Mouse (Mus musculus) lung, postnatal 0 days (tissue): ENCODE measurements around the gene Pif1. TPM values are rescaled to one million over a fixed set of nuclear protein-coding genes. Genes with fewer than 3 reads are reported as not detected.

ENCODE experiments used
- ATAC-seq: fragments of 200-750 bp; cut with Nextera tagmentation; 2 replicates; pipeline ENCODE4 v1.8.0; 2017; ENCODE audit warnings: moderate library complexity
- DNase-seq: peaks from one replicate; pipeline ENCODE4 v3.0.0-alpha.2; 2016; ENCODE audit warnings: low spot score
- H3K27ac ChIP-seq: fragments of 300-500 bp; sonication (generic); 2 replicates; pipeline ENCODE4 v1.5.1; 2014; ENCODE audit warnings: antibody characterized with exemption, mild to moderate bottlenecking, low read length, mixed read lengths
- H3K27me3 ChIP-seq: fragments of 300-500 bp; sonication (generic); replicated peaks from 2 replicates; pipeline ENCODE4 v1.6.1; 2014; ENCODE audit warnings: low read length, mixed read lengths; ENCODE audit not compliant: insufficient read depth
- H3K36me3 ChIP-seq: fragments of 300-500 bp; sonication (generic); 2 replicates; pipeline ENCODE4 v1.6.1; 2014; ENCODE audit warnings: low read length, mixed read lengths; ENCODE audit not compliant: insufficient read depth
- H3K4me1 ChIP-seq: fragments of 300-500 bp; sonication (generic); 2 replicates; pipeline ENCODE4 v1.6.1; 2014; ENCODE audit warnings: antibody characterized with exemption, low read depth, low read length, mixed read lengths; ENCODE audit not compliant: insufficient read depth
- H3K4me2 ChIP-seq: fragments of 300-500 bp; sonication (generic); replicated peaks from 2 replicates; pipeline ENCODE4 v1.6.1; 2014; ENCODE audit warnings: low read depth, mild to moderate bottlenecking, low read length, moderate library complexity, mixed read lengths
- H3K4me3 ChIP-seq: fragments of 300-500 bp; sonication (generic); 2 replicates; pipeline ENCODE4 v1.5.1; 2014; ENCODE audit warnings: low read depth, low read length
- H3K9ac ChIP-seq: fragments of 300-500 bp; sonication (generic); replicated peaks from 2 replicates; pipeline ENCODE4 v1.6.1; 2014; ENCODE audit warnings: low read depth, mild to moderate bottlenecking
- H3K9me3 ChIP-seq: fragments of 300-500 bp; sonication (generic); 2 replicates; pipeline ENCODE4 v1.6.1; 2016; ENCODE audit warnings: low read length, mixed read lengths
- CTCF ChIP-seq: IDR thresholded peaks from 2 replicates; pipeline ENCODE4 v1.5.1; 2016; ENCODE audit warnings: antibody characterized with exemption, mild to moderate bottlenecking
- EP300 ChIP-seq: IDR thresholded peaks from 2 replicates; pipeline ENCODE4 v1.6.1; 2016; ENCODE audit warnings: antibody characterized with exemption, mild to moderate bottlenecking, control low read depth
- WGBS: fragments of 180-500 bp; shearing (Covaris S2); extraction: QIAGEN DNeasy Blood & Tissue Kit; methylation state at CpG from one replicate; pipeline ENCODE4 v1.1.7; 2014; 5-methylcytosine and 5-hydroxymethylcytosine counted together
- polyA plus RNA-seq: library from polyadenylated mRNA; unstranded; fragments of >200 nt; fragmentation: Nextera tagmentation; extraction: Ambion mirVana; gene quantifications from 2 replicates; pipeline ENCODE4 v1.2.1, GENCODE M21; 2015

Gene Pif1
- polyA plus RNA-seq, 1 experiment from 2014 or later = 0.87 TPM

DNA sequence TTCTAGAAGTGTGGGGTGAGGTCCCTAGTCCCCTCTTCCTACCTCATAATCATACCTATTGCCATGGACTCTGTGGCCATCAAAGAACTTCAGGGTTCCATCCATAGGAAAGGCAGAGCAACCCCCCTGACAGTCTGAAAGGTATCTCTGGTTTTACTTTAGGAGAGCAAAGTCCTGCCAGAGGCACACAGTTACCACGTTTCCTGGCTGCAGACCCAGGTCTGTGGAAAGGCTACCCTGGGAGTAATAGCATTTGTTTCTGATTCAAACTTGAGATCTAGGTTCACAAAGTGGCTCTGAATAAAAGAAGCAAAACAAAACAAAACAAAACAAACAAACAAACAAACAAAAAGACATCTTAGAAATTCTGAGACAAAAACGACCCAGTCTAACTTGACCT lies 37.3 kb downstream of the Pif1 start:
- no peak overlapping the region for H3K27ac ChIP-seq
- H3K9ac ChIP-seq = no peak overlapping the region
- no peak for TF ChIP-seq EP300
- no peak for TF ChIP-seq CTCF
- no peaks in the 10 kb centered on the region for H3K9me3 ChIP-seq
- ATAC-seq = no peak
- 70% methylated on average over 2 of the region's 2 CpGs for WGBS
- H3K4me2 ChIP-seq = no peak overlapping the region
- no peak overlapping the region for H3K4me3 ChIP-seq
- DNase-seq = no peak
- no peaks in the 10 kb centered on the region for H3K4me1 ChIP-seq
- no peaks in the 10 kb centered on the region for H3K27me3 ChIP-seq
- no peaks in the 10 kb centered on the region for H3K36me3 ChIP-seq

DNA sequence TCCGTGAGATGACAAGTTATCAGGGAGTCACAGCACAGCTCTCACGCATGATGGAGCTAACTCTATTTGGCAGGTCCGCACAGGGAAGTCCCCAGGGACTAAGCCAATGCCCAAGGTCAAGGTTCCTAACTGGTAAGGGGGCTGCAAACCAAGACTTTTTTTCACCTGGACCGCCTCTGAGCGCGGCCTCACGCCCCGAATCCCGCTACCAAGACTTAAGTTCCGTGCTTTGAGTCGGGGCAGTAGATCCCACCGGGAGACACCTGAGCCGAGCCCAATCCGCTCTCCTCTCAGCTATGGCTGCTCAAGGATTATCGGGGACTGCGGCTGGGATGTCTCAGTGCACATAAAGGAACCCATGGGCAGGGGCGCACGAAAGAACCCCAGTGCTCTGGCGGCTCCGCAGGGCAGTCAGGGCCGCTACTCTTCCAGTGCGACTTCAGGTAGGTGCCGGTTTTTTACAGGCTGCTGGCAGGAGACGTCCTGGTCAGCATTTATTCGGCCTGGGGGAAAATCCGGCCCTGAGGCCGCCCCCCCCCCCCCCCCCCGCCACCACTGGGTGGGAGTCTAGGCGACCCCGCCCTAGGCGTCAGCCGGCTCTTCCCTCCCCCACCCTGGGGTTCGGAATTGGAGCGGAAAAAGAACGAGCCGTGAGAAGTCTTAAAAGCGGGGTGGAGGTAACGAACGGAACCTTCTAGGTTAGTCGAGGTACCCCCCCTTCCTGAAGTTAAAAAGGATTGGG lies 42.2 kb downstream of the Pif1 start, which contains the start of gene Rbpms2:
Rbpms2 (plus strand) TSS at position 624 of the 742 bp plus-strand sequence.
- no peak for TF ChIP-seq CTCF
- TF ChIP-seq EP300 = no peak
- Histone ChIP-seq H3K4me3 (peak within 1 kb of the TSS; percentile 62), H3K9ac (peak within 1 kb of the TSS; percentile 34), H3K9me3 (no peaks in the 10 kb centered on the region), H3K36me3 (no peaks in the 10 kb centered on the region), H3K4me1 (no peaks in the 10 kb centered on the region), H3K27ac (0 out of 2 replicates have a peak within 1 kb of the TSS, but pooled peaks have one; percentile 14), H3K4me2 (peak within 1 kb of the TSS; percentile 98), H3K27me3 (no peaks in the 10 kb centered on the region)
- ATAC-seq (0 out of 2 replicates have a peak, but pooled peaks have one; percentile 12), DNase-seq (peak; percentile 48)
- WGBS = 4% methylated on average over 33 of the region's 40 CpGs

DNA sequence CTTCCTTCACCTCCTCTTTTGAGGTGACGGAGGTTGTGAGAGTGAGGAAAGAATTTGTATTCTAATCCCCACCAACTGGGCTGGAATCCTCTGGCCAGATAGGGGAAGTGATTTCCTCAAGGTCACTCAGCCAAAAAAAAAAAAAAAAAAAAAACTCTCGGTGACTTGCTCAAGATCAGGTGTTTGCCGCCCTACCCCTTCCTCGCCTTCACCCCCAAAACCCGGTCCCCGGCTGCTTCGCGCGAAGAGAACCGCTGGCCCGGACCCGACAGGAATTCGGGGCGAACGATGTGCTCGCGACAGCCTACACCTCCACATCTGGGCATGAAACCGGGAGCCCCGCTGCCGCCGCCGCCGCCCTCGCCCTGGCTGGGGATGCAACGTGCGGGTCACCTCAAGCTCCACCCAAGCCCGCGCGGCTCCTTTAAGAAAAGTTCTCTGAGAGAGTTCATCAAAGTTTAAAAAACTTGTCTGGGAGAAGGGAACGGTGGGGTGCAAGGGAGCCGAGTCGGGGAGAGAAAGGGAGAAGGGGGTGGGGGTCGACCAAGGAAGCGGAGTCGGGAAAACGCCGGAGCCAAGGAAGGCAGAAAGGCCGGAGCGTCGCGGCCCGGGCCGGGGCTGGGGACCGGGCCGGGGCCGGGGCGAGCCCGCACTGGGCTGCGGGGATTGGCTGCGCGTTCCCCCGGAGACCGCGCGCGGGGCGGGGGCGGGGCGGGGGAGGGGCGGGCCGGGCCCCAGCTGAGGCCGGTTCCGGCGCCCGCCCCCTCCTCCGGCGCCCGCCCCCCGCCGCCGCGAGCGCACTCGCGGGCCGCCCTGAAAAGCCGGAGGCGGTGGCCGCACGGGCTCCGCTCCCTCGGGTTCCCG lies 43.0 kb downstream of the Pif1 start:
- Histone ChIP-seq H3K4me3 (peak overlapping the region; percentile 62), H3K27me3 (no peaks in the 10 kb centered on the region), H3K36me3 (no peaks in the 10 kb centered on the region), H3K4me1 (no peaks in the 10 kb centered on the region), H3K9me3 (no peaks in the 10 kb centered on the region), H3K27ac (0 out of 2 replicates have a peak overlapping the region, but pooled peaks have one; percentile 14), H3K4me2 (peak overlapping the region; percentile 98), H3K9ac (peak overlapping the region; percentile 34)
- TF ChIP-seq EP300 = no peak
- TF ChIP-seq CTCF = no peak
- ATAC-seq (peak; percentile 95), DNase-seq (peak; percentile 64)
- under 1% methylated on average over 36 of the region's 83 CpGs for WGBS

DNA sequence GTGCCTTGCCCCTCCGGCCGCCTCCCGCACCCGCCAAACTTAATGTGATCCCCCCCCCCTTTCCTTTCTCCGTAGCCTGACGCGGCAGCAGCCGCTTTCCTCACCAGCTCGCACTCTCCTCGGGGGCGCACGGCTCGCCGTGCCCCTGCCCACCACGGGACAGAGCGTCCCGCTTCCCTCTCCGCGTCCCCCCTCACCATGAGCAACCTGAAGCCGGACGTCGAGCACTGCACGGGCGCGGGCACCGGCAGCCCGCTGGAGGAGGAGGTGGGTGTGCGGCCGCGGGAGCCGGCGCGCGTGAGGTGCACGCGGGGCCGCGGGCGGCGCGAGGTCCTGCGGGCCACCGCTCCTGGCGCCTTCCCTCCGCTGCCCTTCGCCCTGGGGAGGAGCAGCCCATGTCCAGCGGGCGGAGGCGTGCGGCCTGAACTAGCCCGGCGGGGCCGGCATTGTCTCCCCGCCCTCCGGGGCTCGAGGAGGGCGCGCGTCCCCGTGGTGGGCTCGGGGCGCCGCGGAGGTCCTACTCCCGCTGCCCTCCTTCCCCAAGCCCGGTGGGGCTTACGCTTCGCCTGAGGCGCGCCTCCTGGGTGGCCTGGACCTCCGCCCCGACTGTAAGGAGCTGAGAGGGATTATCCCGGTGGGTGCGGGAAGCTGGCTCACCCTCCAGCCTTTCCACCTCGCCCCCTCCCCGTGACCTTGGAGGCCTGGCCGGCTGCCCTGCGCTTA lies 43.8 kb downstream of the Pif1 start:
- H3K4me2 ChIP-seq = peak overlapping the region; percentile 98
- 0 out of 2 replicates have a peak overlapping the region, but pooled peaks have one; percentile 14 for H3K27ac ChIP-seq
- ATAC-seq (peak; percentile 56), DNase-seq (peak; percentile 46)
- no peaks in the 10 kb centered on the region for H3K9me3 ChIP-seq
- TF ChIP-seq CTCF (no peak), EP300 (no peak)
- H3K4me1 ChIP-seq = no peaks in the 10 kb centered on the region
- H3K4me3 ChIP-seq = peak overlapping the region; percentile 62
- WGBS = 3% methylated on average over 48 of the region's 78 CpGs
- H3K27me3 ChIP-seq = no peaks in the 10 kb centered on the region
- peak overlapping the region; percentile 9; the same call in 1 of the 2 replicates for H3K9ac ChIP-seq
- no peaks in the 10 kb centered on the region for H3K36me3 ChIP-seq

DNA sequence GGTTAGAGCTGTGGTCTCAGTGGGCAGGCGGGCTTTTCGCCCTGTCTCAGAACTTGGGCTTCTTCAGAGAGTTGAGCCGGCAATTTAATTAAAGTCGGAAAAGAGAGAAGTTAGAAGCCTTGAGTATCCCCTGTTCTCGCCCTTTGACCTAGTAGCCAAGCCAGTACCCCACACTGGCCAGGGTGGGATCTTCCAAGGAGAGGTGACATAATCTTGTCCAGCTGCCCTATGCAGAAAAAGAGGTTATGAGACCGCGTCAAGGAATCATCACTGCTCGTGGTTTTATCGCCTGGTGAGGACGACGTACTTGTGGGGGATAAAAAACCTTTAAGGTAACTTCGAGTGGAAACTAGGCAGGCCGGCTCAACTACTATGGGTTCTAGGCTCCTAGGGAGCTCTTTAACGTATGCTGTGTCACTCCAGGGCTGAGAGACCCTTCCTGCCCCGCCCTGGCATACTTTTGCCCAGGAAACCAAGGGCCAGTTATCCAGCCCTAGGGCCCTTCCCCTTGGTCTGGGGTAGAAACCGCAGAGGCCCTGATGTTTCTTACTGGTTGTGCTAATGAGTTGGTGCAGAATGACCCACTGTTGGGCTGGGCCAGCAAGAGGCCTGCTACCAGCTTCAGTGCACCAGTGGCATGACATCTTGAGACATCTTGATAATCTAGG lies 44.5 kb downstream of the Pif1 start:
- no peaks in the 10 kb centered on the region for H3K36me3 ChIP-seq
- H3K4me1 ChIP-seq = no peaks in the 10 kb centered on the region
- H3K9me3 ChIP-seq = no peaks in the 10 kb centered on the region
- H3K27ac ChIP-seq = no peak overlapping the region
- peak overlapping the region; percentile 62 for H3K4me3 ChIP-seq
- no peaks in the 10 kb centered on the region for H3K27me3 ChIP-seq
- DNase-seq (no peak), ATAC-seq (no peak)
- TF ChIP-seq EP300 (no peak), CTCF (no peak)
- 34% methylated on average over 16 of the region's 16 CpGs for WGBS
- no peak overlapping the region for H3K9ac ChIP-seq
- H3K4me2 ChIP-seq = peak overlapping the region; percentile 98
